17 mouse cellular contexts compared by ENCODE assay signal in genomic region chr3:28047599-28047998, GRCm38 (mm10).
"Had no signal": no experiment of that assay in that cellular context is flagged by ENCODE, and none has a peak within 500 bp of the region (broad histone marks: within the 10 kb centered on the region; RNA-seq: fewer than 3 reads in every experiment).

No protein-coding gene starts in this region.

- H3K4me1 ChIP-seq: liver, embryonic 13.5 days; midbrain, embryonic 12.5 days; midbrain, embryonic 15.5 days; neural tube, embryonic 13.5 days; stomach, embryonic 15.5 days had no signal

- H3K9me3 ChIP-seq: liver, embryonic 13.5 days; midbrain, embryonic 12.5 days; midbrain, embryonic 15.5 days; neural tube, embryonic 13.5 days; stomach, embryonic 15.5 days had no signal

- H3K4me3 ChIP-seq: left cerebral cortex, adult 2 months; liver, embryonic 13.5 days; midbrain, embryonic 12.5 days; midbrain, embryonic 15.5 days; myocyte; neural tube, embryonic 13.5 days; stomach, embryonic 15.5 days had no signal

- ATAC-seq: inflammation-experienced regulatory T-cells, adult 6 months; intestine, embryonic 16.5 days; lung, postnatal 0 days; midbrain, embryonic 15.5 days had no signal

- H3K27ac ChIP-seq: left cerebral cortex, adult 2 months; liver, embryonic 13.5 days; macrophage; midbrain, embryonic 12.5 days; midbrain, embryonic 15.5 days; neural tube, embryonic 13.5 days; stomach, embryonic 15.5 days had no signal

- H3K27me3 ChIP-seq: liver, embryonic 13.5 days; midbrain, embryonic 12.5 days; midbrain, embryonic 15.5 days; neural tube, embryonic 13.5 days; stomach, embryonic 15.5 days had no signal

- DNase-seq: layer of hippocampus, postnatal 36 days; liver, embryonic 13.5 days; lung, embryonic 14.5 days; retina, postnatal 1 day; right cerebral cortex, postnatal 25 days; spleen, adult 18-20 months; thymus, postnatal 25 days had no signal

- H3K4me2 ChIP-seq: liver, embryonic 13.5 days; lung, embryonic 14.5 days; midbrain, embryonic 12.5 days; midbrain, embryonic 15.5 days; neural tube, embryonic 13.5 days; stomach, embryonic 15.5 days had no signal

- H3K9ac ChIP-seq: liver, embryonic 13.5 days; lung, embryonic 14.5 days; midbrain, embryonic 12.5 days; midbrain, embryonic 15.5 days; neural tube, embryonic 13.5 days; stomach, embryonic 15.5 days had no signal

- H3K36me3 ChIP-seq: midbrain, embryonic 12.5 days; midbrain, embryonic 15.5 days; stomach, embryonic 15.5 days had no signal
